Mouse (Mus musculus) lung, adult 2 months (tissue): ENCODE data around the gene Cped1. TPM values are rescaled to one million over a fixed set of nuclear protein-coding genes. Genes with fewer than 3 reads are reported as not detected.

Source experiments
- DNase-seq: peaks from one replicate; pipeline ENCODE4 v3.0.0; 2022
- H3K4me1 ChIP-seq: fragments of 200-500 bp; 2 replicates; pipeline ENCODE4 v1.6.1; 2011; ENCODE audit warnings: low read length; ENCODE audit not compliant: control insufficient read depth, insufficient read depth
- H3K4me3 ChIP-seq: fragments of 200-500 bp; replicated peaks from 2 replicates; pipeline ENCODE3; 2011; ENCODE audit warnings: low read depth, mild to moderate bottlenecking, control low read depth, low read length; ENCODE audit errors: extremely low read depth
- CTCF ChIP-seq: fragments of 200-500 bp; IDR thresholded peaks from 2 replicates; pipeline ENCODE4 v1.5.1; 2011; ENCODE audit warnings: mild to moderate bottlenecking, low read length, control low read depth; ENCODE audit not compliant: insufficient read depth
- POLR2A ChIP-seq: fragments of 200-500 bp; IDR thresholded peaks from 2 replicates; pipeline ENCODE4 v1.6.1; 2011; ENCODE audit warnings: low read depth, mild to moderate bottlenecking, control low read depth, low read length, borderline replicate concordance; ENCODE audit errors: extremely low read depth
- WGBS: fragments of 180-500 bp; shearing (Covaris S2); methylation state at CpG from one replicate; pipeline ENCODE4 v1.1.7; 2018; 5-methylcytosine and 5-hydroxymethylcytosine counted together
- polyA plus RNA-seq: library from polyadenylated mRNA; depleted of rRNA; stranded (reverse); fragments of >200 nt; gene quantifications from 2 replicates; pipeline ENCODE4 v1.2.3, GENCODE M21; 2012

Cped1 gene
- polyA plus RNA-seq, 1 experiment: 29.4 TPM

- H3K4me3 ChIP-seq: no peak overlapping the region
- no peak for DNase-seq
- H3K4me1 ChIP-seq: peaks cover 7% of the 10 kb centered on the region
- TF ChIP-seq CTCF (no peak), POLR2A (no peak)
- 27% methylated on average over 4 of the region's 4 CpGs for WGBS
Observed at GRCm38 (mm10) chr6:21998131-21998530, 12.4 kb downstream of the Cped1 start.

DNA sequence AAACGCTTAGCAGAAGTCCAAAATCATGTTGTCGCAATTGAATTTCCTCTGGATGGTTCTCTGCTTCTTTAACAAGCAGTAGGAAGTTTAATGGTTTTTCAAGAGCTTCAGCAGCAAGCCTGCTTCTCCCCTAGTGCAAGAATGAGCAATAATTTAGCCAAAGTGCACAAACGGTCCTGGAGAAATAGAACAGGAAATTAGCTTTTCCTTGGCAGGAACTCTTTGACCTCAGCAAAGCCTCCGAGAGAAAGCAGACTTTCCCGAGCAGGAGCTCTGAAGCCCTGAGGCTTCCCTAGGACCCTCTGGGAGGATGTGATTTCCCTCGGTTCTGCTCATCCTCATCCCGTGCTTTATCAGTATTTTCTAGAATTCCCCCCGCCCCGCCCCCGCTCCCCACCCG, 13.3 kb downstream of the Cped1 start:
- TF ChIP-seq CTCF (no peak), POLR2A (no peak)
- WGBS: 25% methylated on average over 11 of the region's 11 CpGs
- Histone ChIP-seq H3K4me3 (no peak overlapping the region), H3K4me1 (peaks cover 7% of the 10 kb centered on the region)
- no peak for DNase-seq

DNA sequence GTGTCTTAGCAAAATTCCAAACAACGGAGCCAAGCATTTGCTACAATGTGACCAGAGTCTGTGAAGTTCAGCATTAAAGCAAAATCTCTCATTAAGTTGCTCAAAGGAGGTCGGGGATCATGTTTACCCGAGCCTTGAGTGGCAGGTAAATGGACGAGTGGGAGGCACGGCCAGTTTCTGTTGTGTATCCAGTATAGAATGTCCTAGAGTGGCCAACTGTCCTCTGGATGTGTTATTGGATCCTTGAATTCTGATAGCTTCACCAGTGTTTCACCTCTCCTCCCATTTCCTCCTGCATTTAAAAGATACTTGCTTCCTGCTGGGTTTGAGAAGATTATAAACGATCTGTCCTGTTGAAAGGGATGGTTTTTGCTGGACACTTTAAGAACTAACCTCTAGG, 14.4 kb downstream of the Cped1 start:
- H3K4me1 ChIP-seq: peaks cover 7% of the 10 kb centered on the region
- no peak for DNase-seq
- H3K4me3 ChIP-seq: no peak overlapping the region
- no peak for TF ChIP-seq POLR2A
- no peak for TF ChIP-seq CTCF
- WGBS: 40% methylated on average over 6 of the region's 6 CpGs

GRCm38 (mm10) chr6:22000881-22001280, 15.2 kb downstream of the Cped1 start:
- no peak for TF ChIP-seq POLR2A
- TF ChIP-seq CTCF: no peak
- H3K4me3 ChIP-seq: no peak overlapping the region
- H3K4me1 ChIP-seq: peaks cover 7% of the 10 kb centered on the region
- no peak for DNase-seq
- WGBS: 51% methylated on average over 3 of the region's 3 CpGs

DNA sequence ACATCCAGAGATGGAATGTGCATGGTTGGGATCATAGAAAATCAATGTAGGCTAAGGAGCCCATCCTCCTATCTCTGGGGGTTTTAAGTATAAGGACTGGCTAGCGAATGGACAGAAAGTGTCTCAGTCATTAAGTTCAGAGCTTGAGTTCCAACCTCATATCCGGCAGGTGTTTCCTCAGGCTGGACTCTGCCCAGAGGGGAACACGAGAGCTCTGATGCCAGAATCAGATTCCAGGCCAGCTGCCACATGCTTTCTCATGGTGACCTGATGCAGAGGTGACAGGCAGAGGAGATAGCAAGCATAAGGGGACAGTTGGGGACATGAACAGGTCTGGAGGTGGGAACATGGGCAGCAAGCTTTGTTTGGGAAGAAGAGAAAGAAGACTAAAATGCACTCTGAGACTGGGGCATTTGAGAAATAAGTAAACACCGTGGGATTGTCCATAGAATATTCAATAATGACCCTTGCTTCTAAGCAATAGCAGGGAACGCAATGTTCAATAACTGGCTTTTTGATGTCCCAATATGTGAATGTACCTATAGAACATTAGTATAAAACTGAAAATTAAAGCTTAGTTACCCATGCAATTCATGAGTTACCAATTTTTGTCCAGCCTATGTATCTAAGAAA, 15.7 kb downstream of the Cped1 start:
- Histone ChIP-seq H3K4me1 (peaks cover 7% of the 10 kb centered on the region), H3K4me3 (no peak overlapping the region)
- 70% methylated on average over 5 of the region's 5 CpGs for WGBS
- no peak for DNase-seq
- TF ChIP-seq POLR2A: no peak
- no peak for TF ChIP-seq CTCF

DNA sequence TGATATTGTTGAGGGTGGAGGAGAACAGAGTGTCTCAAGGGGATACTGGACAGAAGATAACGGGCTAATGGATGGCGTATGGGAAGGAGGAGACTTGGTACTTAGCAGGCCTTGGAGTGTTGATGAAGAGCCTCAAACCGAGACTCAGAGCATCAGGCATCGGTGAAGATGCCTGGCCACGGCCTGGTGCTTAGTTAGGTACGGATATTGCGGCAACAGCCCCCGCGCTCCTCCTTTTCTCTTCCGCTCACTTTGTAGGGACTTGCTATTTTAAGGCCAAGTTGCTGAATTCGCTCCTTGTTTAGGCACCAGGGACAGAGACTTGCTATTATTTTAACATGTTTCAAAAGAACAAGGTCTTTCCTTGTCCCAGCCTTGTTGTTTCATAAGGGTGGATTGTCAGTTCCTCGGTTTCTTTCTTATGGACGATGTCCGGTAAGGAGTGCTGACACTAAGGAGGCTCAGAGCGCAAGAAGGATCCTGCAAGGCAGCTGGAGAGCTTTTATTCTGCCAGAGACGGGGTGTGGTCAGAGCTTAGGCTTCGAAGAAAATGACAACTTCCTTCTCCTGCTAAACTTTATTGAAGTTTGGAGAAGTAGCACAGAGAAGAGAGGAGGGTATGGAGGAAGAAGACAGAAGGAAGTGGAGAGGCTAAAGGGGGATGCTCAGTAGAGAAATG, 16.9 kb downstream of the Cped1 start:
- WGBS: 56% methylated on average over 17 of the region's 17 CpGs
- no peak for DNase-seq
- TF ChIP-seq CTCF (no peak), POLR2A (no peak)
- H3K4me1 ChIP-seq: peaks cover 7% of the 10 kb centered on the region
- H3K4me3 ChIP-seq: no peak overlapping the region

DNA sequence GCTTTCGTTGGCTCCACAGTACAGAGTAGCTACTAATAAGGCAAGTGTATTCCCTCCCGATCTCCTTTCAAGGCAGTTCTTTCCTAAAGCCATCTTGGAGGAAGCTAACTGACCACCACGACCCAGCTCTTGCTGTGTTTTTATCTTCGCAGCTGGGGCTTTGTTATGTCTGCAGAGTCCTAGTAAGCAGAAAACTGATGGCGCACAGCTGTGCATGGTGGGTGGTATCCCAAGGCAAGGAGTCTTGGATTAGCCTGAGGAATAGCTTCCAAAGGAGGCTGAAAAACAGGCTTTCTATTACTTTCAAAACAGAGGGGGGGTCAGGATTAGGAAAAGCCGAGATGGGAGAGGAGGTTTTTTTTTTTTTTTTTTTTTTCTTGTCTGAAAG, 17.5 kb downstream of the Cped1 start:
- H3K4me1 ChIP-seq: peaks cover 4% of the 10 kb centered on the region
- no peak overlapping the region for H3K4me3 ChIP-seq
- TF ChIP-seq POLR2A (no peak), CTCF (no peak)
- 41% methylated on average over 6 of the region's 6 CpGs for WGBS
- DNase-seq: no peak

GRCm38 (mm10) chr6:22003959-22004543, 18.3 kb downstream of the Cped1 start:
- 80% methylated on average over 10 of the region's 10 CpGs for WGBS
- no peak for DNase-seq
- no peak overlapping the region for H3K4me3 ChIP-seq
- TF ChIP-seq POLR2A (no peak), CTCF (no peak)
- H3K4me1 ChIP-seq: peaks cover 4% of the 10 kb centered on the region; the same call in 1 of the 2 replicates

- no peak for DNase-seq
- WGBS: 90% methylated on average over 7 of the region's 7 CpGs
- Histone ChIP-seq H3K4me1 (peaks cover 3% of the 10 kb centered on the region; the same call in 1 of the 2 replicates), H3K4me3 (no peak overlapping the region)
- TF ChIP-seq CTCF: no peak
- no peak for TF ChIP-seq POLR2A
Observed at GRCm38 (mm10) chr6:22008346-22008745, 22.6 kb downstream of the Cped1 start.

GRCm38 (mm10) chr6:22010258-22010657, 24.5 kb downstream of the Cped1 start:
- peaks cover 3% of the 10 kb centered on the region; the same call in 1 of the 2 replicates for H3K4me1 ChIP-seq
- TF ChIP-seq POLR2A: no peak
- TF ChIP-seq CTCF: no peak
- no peak overlapping the region for H3K4me3 ChIP-seq
- DNase-seq: no peak
- 71% methylated on average over 12 of the region's 12 CpGs for WGBS
